Mouse (Mus musculus) lung, adult 2 months (tissue): ENCODE measurements around the gene Sfxn4. TPM values are rescaled to one million over a fixed set of nuclear protein-coding genes. Genes with fewer than 3 reads are reported as not detected.
A peak's percentile ranks its signal among the peaks of the same experiment; 100 is the strongest.

Experiments
- DNase-seq: peaks from one replicate; pipeline ENCODE4 v3.0.0; 2022
- H3K4me1 ChIP-seq: fragments of 200-500 bp; 2 replicates; pipeline ENCODE4 v1.6.1; 2011; ENCODE audit warnings: low read length; ENCODE audit not compliant: control insufficient read depth, insufficient read depth
- H3K4me3 ChIP-seq: fragments of 200-500 bp; replicated peaks from 2 replicates; pipeline ENCODE3; 2011; ENCODE audit warnings: low read depth, mild to moderate bottlenecking, control low read depth, low read length; ENCODE audit errors: extremely low read depth
- CTCF ChIP-seq: fragments of 200-500 bp; IDR thresholded peaks from 2 replicates; pipeline ENCODE4 v1.5.1; 2011; ENCODE audit warnings: mild to moderate bottlenecking, low read length, control low read depth; ENCODE audit not compliant: insufficient read depth
- POLR2A ChIP-seq: fragments of 200-500 bp; IDR thresholded peaks from 2 replicates; pipeline ENCODE4 v1.6.1; 2011; ENCODE audit warnings: low read depth, mild to moderate bottlenecking, control low read depth, low read length, borderline replicate concordance; ENCODE audit errors: extremely low read depth
- WGBS: fragments of 180-500 bp; shearing (Covaris S2); methylation state at CpG from one replicate; pipeline ENCODE4 v1.1.7; 2018; 5-methylcytosine and 5-hydroxymethylcytosine counted together
- polyA plus RNA-seq: library from polyadenylated mRNA; depleted of rRNA; stranded (reverse); fragments of >200 nt; gene quantifications from 2 replicates; pipeline ENCODE4 v1.2.3, GENCODE M21; 2012

Sfxn4 gene
- polyA plus RNA-seq, 1 experiment: 2.6 TPM

DNA sequence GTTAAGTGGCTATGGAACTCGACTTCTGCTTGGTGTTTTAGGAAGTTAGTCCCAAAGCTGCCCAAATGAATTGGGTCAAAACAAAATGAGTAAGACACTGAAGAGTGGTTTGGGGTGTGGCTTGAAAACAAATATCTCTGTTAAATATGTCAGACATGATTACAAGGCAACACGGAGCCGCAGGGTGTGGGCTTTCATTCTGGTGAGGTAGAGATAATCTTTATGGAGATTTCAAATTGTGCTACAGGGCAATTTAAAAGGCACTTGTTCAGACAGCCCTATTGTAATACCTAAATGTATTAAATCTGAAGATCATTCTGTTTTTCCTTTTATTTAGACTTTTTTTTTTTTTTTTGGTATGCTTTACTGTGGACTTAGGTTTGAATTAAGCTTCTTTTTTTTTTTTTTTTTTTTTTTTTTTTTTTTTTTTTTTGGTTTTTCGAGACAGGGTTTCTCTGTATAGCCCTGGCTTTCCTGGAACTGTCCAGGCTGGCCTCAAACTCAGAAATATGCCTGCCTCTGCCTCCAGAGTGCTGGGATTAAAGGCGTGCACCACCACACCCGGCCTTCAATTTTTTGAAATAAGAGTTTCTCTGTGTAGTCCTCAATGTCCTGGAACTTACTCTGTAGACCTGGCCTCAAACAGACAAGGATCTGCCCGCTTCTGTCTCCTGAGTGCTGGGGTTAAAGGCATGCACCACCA, 61.3 kb downstream of the Sfxn4 start:
- Histone ChIP-seq H3K4me1 (no peaks in the 10 kb centered on the region), H3K4me3 (no peak overlapping the region)
- WGBS: 66% methylated on average over 7 of the region's 7 CpGs
- TF ChIP-seq CTCF: no peak
- no peak for DNase-seq

DNA sequence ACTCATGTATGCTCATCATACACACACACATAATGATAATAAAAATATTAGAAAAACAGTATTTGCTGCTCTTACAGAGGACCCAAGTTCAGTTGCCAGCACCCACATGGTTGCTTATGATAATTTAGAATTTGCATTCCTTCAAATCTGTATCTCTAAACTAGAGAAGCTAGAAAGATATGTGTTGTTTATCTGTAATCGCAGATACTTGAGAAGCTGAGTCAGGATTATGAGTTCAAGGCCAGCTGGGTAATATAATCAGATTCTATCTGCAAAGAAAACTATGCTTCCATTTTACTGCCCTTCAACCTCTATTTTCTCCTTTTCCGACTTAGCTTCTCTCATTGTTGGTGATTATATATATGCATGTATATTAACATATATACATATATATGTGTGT, 63.9 kb downstream of the Sfxn4 start:
- Histone ChIP-seq H3K4me3 (no peak overlapping the region), H3K4me1 (no peaks in the 10 kb centered on the region)
- TF ChIP-seq POLR2A (no peak), CTCF (no peak)
- WGBS: 86% methylated on average over 2 of the region's 2 CpGs
- DNase-seq: no peak

DNA sequence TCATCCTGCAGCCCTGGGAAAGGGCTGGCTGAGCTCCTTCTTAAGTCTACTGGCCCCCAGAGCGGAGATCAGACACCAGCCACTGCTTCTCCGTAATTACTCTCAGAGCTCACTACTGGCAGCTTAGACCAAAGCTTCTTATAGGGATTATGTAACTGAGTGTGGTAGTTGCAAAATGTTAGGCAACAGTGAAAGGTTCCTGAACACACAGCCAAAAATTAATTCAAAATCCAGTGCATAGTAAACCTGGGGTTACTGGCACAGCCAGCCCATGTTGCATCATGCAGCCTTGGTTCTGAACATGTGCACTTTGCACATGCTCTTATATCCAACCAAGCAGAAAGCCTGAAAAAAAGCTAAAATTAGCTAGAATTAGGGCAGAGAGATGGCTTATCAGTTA, 66.0 kb downstream of the Sfxn4 start:
- no peak for DNase-seq
- no peaks in the 10 kb centered on the region for H3K4me1 ChIP-seq
- 62% methylated on average over 2 of the region's 2 CpGs for WGBS
- TF ChIP-seq POLR2A (no peak), CTCF (no peak)
- no peak overlapping the region for H3K4me3 ChIP-seq

DNA sequence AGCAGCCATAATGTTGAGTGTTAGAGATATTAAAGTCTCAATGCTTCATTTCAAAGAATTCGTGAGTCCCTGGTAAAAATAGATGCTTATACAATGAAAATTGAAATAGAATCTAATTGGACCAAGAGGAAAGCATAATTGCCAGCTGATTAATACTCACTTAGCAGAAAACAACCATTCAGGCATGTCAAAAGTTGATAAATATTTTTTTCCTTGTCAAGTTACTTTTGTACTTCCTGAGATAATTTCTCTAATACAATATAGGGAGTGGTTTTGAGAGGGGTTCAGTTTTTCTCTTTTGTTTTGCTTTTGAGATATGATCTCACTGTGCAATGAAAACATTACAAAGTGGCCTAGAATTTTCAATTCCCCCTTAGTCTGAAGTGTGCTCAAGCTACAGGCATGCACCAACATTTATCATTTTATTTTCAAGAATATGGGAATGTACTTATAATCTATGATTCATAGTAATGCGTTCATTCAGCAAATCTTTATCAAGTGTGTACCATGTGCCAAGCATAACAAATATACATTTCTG, 68.0 kb downstream of the Sfxn4 start:
- H3K4me3 ChIP-seq: no peak overlapping the region
- WGBS: 61% methylated on average over 2 of the region's 2 CpGs
- H3K4me1 ChIP-seq: peaks cover 2% of the 10 kb centered on the region; the same call in 1 of the 2 replicates
- no peak for DNase-seq
- TF ChIP-seq CTCF: no peak
- TF ChIP-seq POLR2A: no peak

DNA sequence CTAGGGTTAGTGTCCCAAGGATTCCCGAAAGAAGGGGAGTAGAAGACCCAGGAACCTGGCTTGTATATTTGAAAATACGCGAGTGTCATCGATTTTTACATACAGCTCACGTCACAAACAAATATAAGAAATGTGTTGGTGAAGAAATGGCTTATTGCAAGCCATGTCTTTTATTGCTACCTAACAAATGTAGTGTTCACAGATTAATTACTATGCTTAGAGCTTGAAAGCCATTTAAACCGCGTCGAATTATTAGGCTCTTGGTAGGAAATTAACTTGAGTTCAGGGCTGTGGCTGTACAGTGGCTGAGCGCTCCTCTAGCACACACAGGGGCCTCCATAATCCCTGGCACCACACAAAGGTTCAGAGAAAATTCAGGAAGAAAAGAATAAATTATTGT, 70.1 kb downstream of the Sfxn4 start:
- TF ChIP-seq CTCF (no peak), POLR2A (no peak)
- WGBS: 14% methylated on average over 9 of the region's 9 CpGs
- peak overlapping the region; percentile 99 for H3K4me3 ChIP-seq
- peaks cover 8% of the 10 kb centered on the region for H3K4me1 ChIP-seq
- DNase-seq: no peak

DNA sequence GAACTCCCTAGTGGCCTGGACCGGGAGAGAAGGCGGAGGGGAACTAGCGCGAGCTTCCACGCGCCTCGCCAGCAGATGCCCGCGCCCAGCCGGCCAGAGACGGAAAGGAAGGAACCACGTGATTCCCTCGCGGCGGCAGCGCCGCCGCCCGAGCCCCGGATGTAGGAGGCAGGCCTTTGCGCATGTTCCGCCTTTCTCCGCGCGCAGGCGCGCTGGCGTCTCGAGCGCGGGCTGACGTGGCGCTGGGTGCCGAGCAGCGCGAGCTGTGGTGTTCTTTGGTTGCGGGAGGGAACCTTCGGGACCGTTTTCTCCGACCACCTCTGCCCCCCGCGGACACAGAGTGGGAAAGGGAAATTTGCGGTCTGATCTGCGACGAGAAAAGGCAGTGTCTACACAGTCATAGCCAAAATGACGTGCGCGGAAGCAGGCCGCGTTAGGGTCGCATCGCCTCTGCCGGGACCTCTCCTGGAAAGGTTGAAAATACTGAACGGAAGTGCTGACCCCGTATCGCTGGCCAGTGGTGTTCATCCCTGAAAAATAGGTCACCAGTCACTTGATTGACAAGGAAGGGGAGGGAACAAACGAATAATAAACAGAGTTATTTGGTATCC, 70.6 kb downstream of the Sfxn4 start, which contains the start of gene Eif3a:
TSS of gene Eif3a (minus strand) at position 108 of the 611 bp plus-strand sequence.
- WGBS: under 1% methylated on average over 57 of the region's 57 CpGs
- peak; percentile 95 for TF ChIP-seq POLR2A
- TF ChIP-seq CTCF: no peak
- H3K4me1 ChIP-seq: peaks cover 11% of the 10 kb centered on the region
- DNase-seq: peak; percentile 92
- peak within 1 kb of the TSS; percentile 99 for H3K4me3 ChIP-seq

DNA sequence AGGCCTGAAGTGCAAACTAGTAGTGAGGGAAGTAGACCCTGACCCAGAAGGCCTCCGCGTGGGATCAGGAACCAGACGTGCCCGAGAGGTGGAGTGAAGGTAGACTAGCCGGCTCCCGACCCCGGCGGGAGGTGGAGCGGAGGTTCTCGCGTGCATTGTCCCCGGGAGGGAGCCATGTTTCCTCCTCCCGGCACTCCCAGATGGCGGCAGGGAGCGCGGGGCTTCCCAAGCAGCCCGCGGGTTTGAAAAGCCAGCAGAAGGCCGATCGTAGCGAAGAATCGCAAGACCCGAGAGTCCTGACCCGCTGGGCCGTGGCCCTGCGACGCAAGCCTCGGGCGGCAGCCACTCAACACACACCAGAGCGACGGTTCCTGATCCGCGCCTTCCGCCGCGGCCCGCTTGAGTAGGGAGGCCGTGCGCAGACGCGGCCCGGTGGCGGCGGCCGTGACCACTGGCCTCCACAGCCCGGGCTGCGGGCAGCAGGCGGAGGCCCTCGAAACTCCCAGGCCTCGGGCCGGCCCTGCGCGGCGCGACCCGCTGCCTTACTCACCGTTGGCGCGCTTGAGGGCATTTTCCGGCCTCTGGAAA, 71.3 kb downstream of the Sfxn4 start:
- under 1% methylated on average over 60 of the region's 60 CpGs for WGBS
- H3K4me3 ChIP-seq: peak overlapping the region; percentile 99
- TF ChIP-seq POLR2A (0 out of 2 replicates have a peak, but pooled peaks have one; percentile 5), CTCF (no peak)
- peak; percentile 68 for DNase-seq
- peaks cover 14% of the 10 kb centered on the region for H3K4me1 ChIP-seq

DNA sequence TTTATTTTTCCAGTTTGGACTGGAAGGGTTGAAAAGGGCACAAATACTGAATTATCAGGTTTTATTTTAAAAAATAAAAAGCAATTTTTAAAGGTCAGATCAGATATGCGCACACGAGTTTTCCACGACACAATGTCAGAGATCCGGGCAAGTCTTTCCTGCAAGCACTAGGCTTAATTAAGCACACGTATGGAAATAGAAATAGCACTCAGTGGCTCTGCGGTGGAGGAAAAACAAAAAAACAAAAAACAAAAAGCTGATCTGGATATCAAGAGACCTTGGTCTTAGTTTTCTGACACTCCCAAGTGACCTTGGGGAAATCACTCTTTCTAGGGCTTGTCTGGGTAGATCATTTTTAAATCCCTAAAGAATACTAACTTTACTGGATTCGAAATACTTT, 71.8 kb downstream of the Sfxn4 start:
- DNase-seq: no peak
- TF ChIP-seq POLR2A (no peak), CTCF (no peak)
- Histone ChIP-seq H3K4me3 (peak overlapping the region; percentile 99), H3K4me1 (peaks cover 14% of the 10 kb centered on the region)
- WGBS: 1% methylated on average over 7 of the region's 7 CpGs

DNA sequence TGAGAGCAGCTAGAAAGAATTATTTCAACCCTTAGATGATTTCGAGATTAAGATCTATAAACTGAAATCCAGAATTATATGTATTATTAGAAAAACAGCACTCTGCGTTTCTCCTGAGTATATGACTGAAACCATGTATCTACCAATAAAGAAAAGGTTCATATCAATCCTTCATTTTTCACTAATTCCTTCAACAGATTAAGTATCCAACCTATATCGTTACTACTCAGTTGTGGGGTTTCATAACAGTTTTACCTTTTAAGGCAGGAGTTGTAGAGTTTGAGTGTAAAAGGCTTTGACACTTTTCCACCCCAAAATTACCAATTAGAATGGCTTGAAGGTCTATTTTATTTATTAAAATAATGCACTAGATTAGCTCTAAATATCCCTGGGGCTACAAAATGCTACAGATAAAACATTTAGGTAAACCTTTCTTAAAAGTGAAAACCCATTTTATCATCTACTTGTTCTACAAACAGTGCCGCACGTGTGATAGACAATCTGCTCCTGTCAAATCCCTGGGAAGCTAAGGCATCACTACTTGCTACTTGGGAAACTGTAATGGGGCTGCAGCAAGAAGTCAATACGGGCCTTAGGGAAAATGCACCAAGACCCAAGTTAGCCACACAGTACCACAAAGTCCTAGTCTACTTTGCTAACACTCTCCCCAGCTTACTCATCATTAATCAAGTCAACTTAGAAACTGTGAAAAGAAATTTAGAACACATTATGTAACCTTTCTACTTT, 72.9 kb downstream of the Sfxn4 start:
- H3K4me3 ChIP-seq: no peak overlapping the region
- 27% methylated on average over 6 of the region's 6 CpGs for WGBS
- no peak for TF ChIP-seq POLR2A
- TF ChIP-seq CTCF: no peak
- peaks cover 17% of the 10 kb centered on the region for H3K4me1 ChIP-seq
- DNase-seq: no peak
